Mouse (Mus musculus) gastrocnemius, adult 2 months (tissue): ENCODE results near the gene Leng1. TPM values are rescaled to one million over a fixed set of nuclear protein-coding genes. Genes with fewer than 3 reads are reported as not detected.

Source experiments
- DNase-seq: peaks from one replicate; pipeline ENCODE4 v3.0.0; 2022
- H3K27ac ChIP-seq: fragments of 200-600 bp; 2 replicates; pipeline ENCODE4 v1.8.1; 2022; ENCODE audit warnings: mild to moderate bottlenecking
- H3K4me3 ChIP-seq: fragments of 200-600 bp; 2 replicates; pipeline ENCODE4 v1.8.1; 2022; ENCODE audit warnings: mild to moderate bottlenecking, moderate library complexity
- CTCF ChIP-seq: fragments of 200-600 bp; IDR thresholded peaks from 2 replicates; pipeline ENCODE4 v1.8.1; 2022; ENCODE audit warnings: antibody characterized with exemption, mild to moderate bottlenecking, moderate library complexity
- intact Hi-C: fragments of 180-260 bp; cut with DNase I; formaldehyde crosslinking; loops from one replicate; pipeline ENCODE4 v1.15.1; 2025
- microRNA-seq: library from miRNA; unstranded; fragments of <30 nt; microRNA quantifications from one replicate; pipeline ENCODE4 v1.2.0, GENCODE M21; 2021
- total RNA-seq, 2 experiments: library from RNA; stranded (reverse); gene quantifications; 2 replicates each; pipeline ENCODE4 v1.2.3; 2021

Gene Leng1
- total RNA-seq, 2 experiments from 2014 or later: 4.9 to 6.8 TPM

GRCm38 (mm10) chr7:3616057-3616388 lies 49.6 kb downstream of the Leng1 start, which contains the start of gene Oscar:
Gene Oscar (minus strand): TSS chr7:3616157.
- Histone ChIP-seq H3K4me3 (peak within 1 kb of the TSS; percentile 83), H3K27ac (peak within 1 kb of the TSS; percentile 92)
- intact Hi-C loops: loop anchor here (5.0 to 10.0 kb wide), 2 partner anchors 284 to 519 kb away; partner anchors contain the start of genes Cacng7 and Leng8
- TF ChIP-seq CTCF: no peak
- DNase-seq: no peak

GRCm38 (mm10) chr7:3614021-3614420 lies 51.6 kb downstream of the Leng1 start:
- Histone ChIP-seq H3K27ac (no peak overlapping the region), H3K4me3 (no peak overlapping the region)
- intact Hi-C loops: loop anchor here (10.0 kb wide), 1 partner anchor 521 kb away; the partner anchor contains the start of gene Leng8
- TF ChIP-seq CTCF: no peak
- DNase-seq: no peak

GRCm38 (mm10) chr7:3611006-3611405 lies 54.6 kb downstream of the Leng1 start:
- DNase-seq: no peak
- Histone ChIP-seq H3K4me3 (no peak overlapping the region), H3K27ac (no peak overlapping the region)
- TF ChIP-seq CTCF: no peak
- intact Hi-C loops: loop anchor here (10.0 kb wide), 1 partner anchor 524 kb away; the partner anchor contains the start of gene Leng8

- intact Hi-C loops: loop anchor here (10.0 kb wide), 1 partner anchor 524 kb away; the partner anchor contains the start of gene Leng8
- no peak for TF ChIP-seq CTCF
These were observed 55.2 kb downstream of the Leng1 start for GRCm38 (mm10) chr7:3610437-3610836.

More at GRCm38 (mm10) chr7:3610437-3610836, 55.2 kb downstream of the Leng1 start:
- Histone ChIP-seq H3K27ac (no peak overlapping the region), H3K4me3 (no peak overlapping the region)
- no peak for DNase-seq

Small RNAs within 50 kb of the gene (microRNA-seq; reads per million reads assigned to microRNA genes)
- gene Mir3572: 2.2 reads per million

Other genes starting within 250 kb of the Leng1 start
- gene Cacng6, start 241.6 kb downstream of the Leng1 start, total RNA-seq: 100 to 1,000 TPM; 102 to 120 TPM
- gene Tarm1, start 163.2 kb downstream of the Leng1 start, total RNA-seq: not detected
- gene Oscar, start 49.7 kb downstream of the Leng1 start, total RNA-seq: not detected
- gene Ndufa3, start 48.5 kb downstream of the Leng1 start, total RNA-seq: 1,000 to 10,000 TPM in 1 of 2 experiments, 100 to 1,000 TPM in 1; 931 to 1,252 TPM
- 10 to 100 TPM; 14.0 to 16.2 TPM for gene Tfpt, start 35.9 kb downstream of the Leng1 start, total RNA-seq
- 10 to 100 TPM; 20.8 to 22.1 TPM for gene Prpf31, start 35.9 kb downstream of the Leng1 start, total RNA-seq
- 10 to 100 TPM; 16.0 to 20.2 TPM for gene Cnot3, start 20.6 kb downstream of the Leng1 start, total RNA-seq
- gene Tmc4, start 11.7 kb upstream of the Leng1 start, total RNA-seq: 1 to 10 TPM in 1 of 2 experiments, under 1 TPM in 1; 0.38 to 1.3 TPM
- 10 to 100 TPM; 22.7 to 31.9 TPM for gene Tsen34, start 27.0 kb upstream of the Leng1 start, total RNA-seq
- 10 to 100 TPM in 1 of 2 experiments, 1 to 10 TPM in 1; 8.9 to 10.1 TPM for gene Mboat7, start 27.7 kb upstream of the Leng1 start, total RNA-seq
- 100 to 1,000 TPM; 399 to 461 TPM for gene Rps9, start 38.2 kb upstream of the Leng1 start, total RNA-seq
- gene Pirb, start 54.6 kb upstream of the Leng1 start, total RNA-seq: under 1 TPM; 0.61 to 0.84 TPM
- not detected for gene Gm15448, start 159.8 kb upstream of the Leng1 start, total RNA-seq
- not detected for gene Pira2, start 179.2 kb upstream of the Leng1 start, total RNA-seq
- not detected for gene Gm14548, start 232.3 kb upstream of the Leng1 start, total RNA-seq
- under 1 TPM; 0.13 to 0.28 TPM for gene Lilra6, start 249.7 kb upstream of the Leng1 start, total RNA-seq